Mouse (Mus musculus): ENCODE measurements around the gene Mtap. TPM values are rescaled to one million over a fixed set of nuclear protein-coding genes. Genes with fewer than 3 reads are reported as not detected.
A peak's percentile ranks its signal among the peaks of the same experiment; 100 is the strongest.

Mtap gene
- polyA plus RNA-seq, 1 experiment from 2014 or later: 91.1 TPM

DNA sequence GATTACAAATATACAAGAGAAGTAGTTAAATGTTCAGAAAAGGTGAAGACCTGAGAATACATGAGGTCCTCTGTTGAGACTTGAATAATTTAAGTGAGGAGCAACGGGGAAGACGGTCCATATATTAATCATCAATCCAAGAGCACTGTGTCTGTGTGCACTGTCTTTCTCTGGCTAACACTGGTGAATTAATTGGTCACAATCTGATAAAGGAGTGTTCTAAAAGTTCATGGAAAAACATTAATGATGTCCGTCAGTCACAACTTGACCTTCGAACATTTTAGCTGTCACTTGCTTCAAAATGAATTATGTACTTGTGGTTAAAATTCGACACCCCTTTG is 8.0 kb upstream of the Mtap start:
- H3K27ac ChIP-seq (ENCODE audit: low read depth, low read length): no peak overlapping the region
- no peaks in the 10 kb centered on the region for H3K36me3 ChIP-seq (ENCODE audit: control insufficient read depth, insufficient read depth, low read length)
- H3K4me1 ChIP-seq (ENCODE audit: control insufficient read depth, insufficient read depth, low read length): no peaks in the 10 kb centered on the region
- H3K4me2 ChIP-seq: no peak overlapping the region
- H3K4me3 ChIP-seq (ENCODE audit: low read depth, low read length): no peak overlapping the region
- H3K9me3 ChIP-seq (ENCODE audit: control insufficient read depth, low read length): no peaks in the 10 kb centered on the region
- ATAC-seq (ENCODE audit: low FRiP score) (peak; percentile 14; the same call in 1 of the 2 replicates), DNase-seq (ENCODE audit: low spot score, missing footprints) (no peak)
- no peak overlapping the region for H3K9ac ChIP-seq (ENCODE audit: low read length)
- no peaks in the 10 kb centered on the region for H3K27me3 ChIP-seq (ENCODE audit: control insufficient read depth, insufficient read depth, low read length)
- 80% methylated on average over 5 of the region's 5 CpGs for WGBS

DNA sequence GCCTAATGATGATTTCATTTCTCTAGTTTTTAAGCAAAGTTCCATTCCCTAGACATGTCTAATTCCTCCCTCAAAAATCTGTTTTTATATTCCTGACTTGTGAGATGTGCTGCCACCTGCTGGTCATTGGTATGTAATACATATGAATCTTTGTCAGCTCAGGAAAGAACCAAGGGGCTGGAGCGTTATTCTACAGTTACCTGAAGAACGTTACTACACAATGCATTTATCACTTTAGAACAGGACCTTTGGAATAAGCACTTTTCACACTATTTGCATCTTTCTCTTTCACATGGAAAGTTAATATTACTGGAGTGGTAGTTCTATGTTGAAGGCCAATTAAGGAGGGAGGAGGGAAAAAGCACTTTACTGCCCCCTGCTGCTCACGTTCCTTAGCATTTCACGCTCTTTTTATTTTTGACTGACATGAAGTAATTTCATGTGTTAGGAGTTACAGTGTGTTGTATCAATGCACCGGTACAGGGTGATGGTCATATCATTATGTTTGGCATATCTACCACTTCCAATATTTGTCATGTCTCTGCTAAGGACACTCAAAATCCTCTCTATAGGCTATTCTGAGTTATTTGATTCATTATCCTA is 7.5 kb upstream of the Mtap start:
- H3K4me3 ChIP-seq (ENCODE audit: low read depth, low read length): no peak overlapping the region
- ATAC-seq (ENCODE audit: low FRiP score) (peak; percentile 61; the same call in 1 of the 2 replicates), DNase-seq (ENCODE audit: low spot score, missing footprints) (peak; percentile 97)
- H3K4me2 ChIP-seq: no peak overlapping the region
- no peaks in the 10 kb centered on the region for H3K4me1 ChIP-seq (ENCODE audit: control insufficient read depth, insufficient read depth, low read length)
- no peaks in the 10 kb centered on the region for H3K27me3 ChIP-seq (ENCODE audit: control insufficient read depth, insufficient read depth, low read length)
- H3K27ac ChIP-seq (ENCODE audit: low read depth, low read length): no peak overlapping the region
- H3K36me3 ChIP-seq (ENCODE audit: control insufficient read depth, insufficient read depth, low read length): no peaks in the 10 kb centered on the region
- H3K9ac ChIP-seq (ENCODE audit: low read length): no peak overlapping the region
- 5% methylated on average over 5 of the region's 5 CpGs for WGBS
- H3K9me3 ChIP-seq (ENCODE audit: control insufficient read depth, low read length): no peaks in the 10 kb centered on the region

DNA sequence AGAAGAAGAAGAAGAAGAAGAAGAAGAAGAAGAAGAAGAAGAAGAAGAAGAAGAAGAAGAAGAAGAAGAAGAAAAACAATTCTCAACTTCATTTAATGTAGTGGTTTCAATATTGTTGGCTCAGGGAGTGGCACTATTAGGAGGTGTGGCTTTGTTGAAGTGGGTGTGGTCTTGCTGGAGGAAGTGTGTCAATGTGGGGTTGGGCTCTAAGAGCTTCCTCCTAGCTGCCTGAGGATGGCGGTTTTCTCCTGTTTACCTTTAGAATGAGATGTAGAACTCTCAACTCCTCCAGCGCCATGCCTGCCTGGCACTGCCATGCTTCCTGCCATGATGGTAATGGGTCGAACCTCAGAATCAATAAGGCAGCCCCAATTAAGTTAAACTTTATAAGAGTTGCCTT is 5.1 kb upstream of the Mtap start:
- no peak for ATAC-seq (ENCODE audit: low FRiP score)

DNA sequence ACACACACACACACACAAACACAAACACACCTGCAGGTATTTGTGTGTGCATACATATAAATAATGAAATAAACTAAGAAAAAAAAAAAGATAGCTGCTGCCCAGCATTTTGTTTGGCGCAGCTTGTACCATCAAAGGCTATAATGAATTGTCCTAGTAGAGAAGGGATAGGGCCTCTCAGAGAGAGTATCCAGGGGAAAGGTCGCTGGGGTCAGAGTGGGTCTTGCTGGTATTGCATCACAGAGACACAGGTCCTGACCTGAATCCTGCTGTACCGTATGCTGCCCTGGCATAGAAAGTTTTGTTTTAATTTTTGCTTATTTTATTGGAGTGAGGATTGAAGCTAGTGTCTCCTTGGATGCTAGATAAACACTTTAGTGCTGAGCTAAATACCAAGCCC is 566 bp upstream of the Mtap start:
- 29% methylated on average over 3 of the region's 3 CpGs for WGBS
- Histone ChIP-seq H3K27me3 (ENCODE audit: control insufficient read depth, insufficient read depth, low read length) (no peaks in the 10 kb centered on the region), H3K9me3 (ENCODE audit: control insufficient read depth, low read length) (no peaks in the 10 kb centered on the region), H3K9ac (ENCODE audit: low read length) (no peak overlapping the region), H3K27ac (ENCODE audit: low read depth, low read length) (no peak overlapping the region), H3K4me2 (peak overlapping the region; percentile 78), H3K4me1 (ENCODE audit: control insufficient read depth, insufficient read depth, low read length) (peaks cover 3% of the 10 kb centered on the region; the same call in 1 of the 2 replicates), H3K4me3 (ENCODE audit: low read depth, low read length) (no peak overlapping the region), H3K36me3 (ENCODE audit: control insufficient read depth, insufficient read depth, low read length) (no peaks in the 10 kb centered on the region)
- DNase-seq (ENCODE audit: low spot score, missing footprints) (no peak), ATAC-seq (ENCODE audit: low FRiP score) (no peak)

More for the DNA sequence above, 5.1 kb upstream of the Mtap start:
- WGBS: 72% methylated on average over 3 of the region's 3 CpGs
- no peaks in the 10 kb centered on the region for H3K9me3 ChIP-seq (ENCODE audit: control insufficient read depth, low read length)
- no peaks in the 10 kb centered on the region for H3K27me3 ChIP-seq (ENCODE audit: control insufficient read depth, insufficient read depth, low read length)
- DNase-seq (ENCODE audit: low spot score, missing footprints): no peak
- H3K4me3 ChIP-seq (ENCODE audit: low read depth, low read length): no peak overlapping the region
- no peak overlapping the region for H3K27ac ChIP-seq (ENCODE audit: low read depth, low read length)
- H3K36me3 ChIP-seq (ENCODE audit: control insufficient read depth, insufficient read depth, low read length): no peaks in the 10 kb centered on the region
- no peak overlapping the region for H3K9ac ChIP-seq (ENCODE audit: low read length)
- H3K4me2 ChIP-seq: no peak overlapping the region
- H3K4me1 ChIP-seq (ENCODE audit: control insufficient read depth, insufficient read depth, low read length): no peaks in the 10 kb centered on the region

DNA sequence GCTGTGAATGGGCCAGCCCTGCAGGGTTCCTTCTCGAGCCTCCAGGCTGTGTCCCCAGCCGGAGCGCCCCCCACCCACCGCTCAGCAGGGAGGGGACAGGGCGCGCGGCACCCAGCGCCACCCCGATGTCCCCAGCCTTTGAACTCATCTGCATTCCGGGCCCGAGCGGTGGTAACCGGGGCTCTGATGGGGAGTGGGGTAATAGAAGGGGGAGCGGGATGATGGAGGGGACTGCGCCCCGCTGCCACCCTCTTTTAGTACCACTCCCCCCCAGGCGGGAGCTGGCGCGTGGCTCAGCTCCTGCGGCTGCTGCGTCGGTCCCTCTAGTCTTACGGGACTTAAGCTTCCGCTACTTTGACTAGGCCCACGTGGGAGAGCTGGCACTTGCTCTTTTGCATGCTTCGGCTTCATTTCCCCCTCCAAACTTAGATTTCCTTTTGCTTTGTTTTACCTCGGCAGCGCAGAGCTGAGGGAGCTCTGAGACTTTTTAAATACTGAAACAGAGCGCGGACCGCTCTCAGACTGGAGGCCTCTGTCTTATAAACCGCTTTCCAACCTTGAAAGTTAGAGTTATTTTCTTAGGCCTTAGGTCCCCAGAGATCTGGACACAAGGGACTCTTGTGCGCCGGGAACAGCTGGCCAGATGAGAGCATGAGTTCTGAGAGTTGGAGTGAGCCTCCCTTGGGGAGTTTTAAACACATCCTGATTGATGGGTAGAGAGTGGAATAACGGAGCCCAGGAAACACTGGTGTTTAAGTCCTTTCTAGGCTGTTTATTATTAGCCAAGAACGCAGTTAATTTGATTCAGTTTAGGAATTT is 829 bp downstream of the Mtap start:
- H3K9me3 ChIP-seq (ENCODE audit: control insufficient read depth, low read length): no peaks in the 10 kb centered on the region
- DNase-seq (ENCODE audit: low spot score, missing footprints) (peak; percentile 95), ATAC-seq (ENCODE audit: low FRiP score) (no peak; the same call in none of the 2 replicates)
- H3K36me3 ChIP-seq (ENCODE audit: control insufficient read depth, insufficient read depth, low read length): no peaks in the 10 kb centered on the region
- H3K4me3 ChIP-seq (ENCODE audit: low read depth, low read length): peak overlapping the region; percentile 89
- H3K4me2 ChIP-seq: peak overlapping the region; percentile 78
- H3K4me1 ChIP-seq (ENCODE audit: control insufficient read depth, insufficient read depth, low read length): peaks cover 3% of the 10 kb centered on the region; the same call in 1 of the 2 replicates
- peak overlapping the region; percentile 57; the same call in 1 of the 2 replicates for H3K27ac ChIP-seq (ENCODE audit: low read depth, low read length)
- peak overlapping the region; percentile 90 for H3K9ac ChIP-seq (ENCODE audit: low read length)
- no peaks in the 10 kb centered on the region for H3K27me3 ChIP-seq (ENCODE audit: control insufficient read depth, insufficient read depth, low read length)
- 1% methylated on average over 36 of the region's 36 CpGs for WGBS

DNA sequence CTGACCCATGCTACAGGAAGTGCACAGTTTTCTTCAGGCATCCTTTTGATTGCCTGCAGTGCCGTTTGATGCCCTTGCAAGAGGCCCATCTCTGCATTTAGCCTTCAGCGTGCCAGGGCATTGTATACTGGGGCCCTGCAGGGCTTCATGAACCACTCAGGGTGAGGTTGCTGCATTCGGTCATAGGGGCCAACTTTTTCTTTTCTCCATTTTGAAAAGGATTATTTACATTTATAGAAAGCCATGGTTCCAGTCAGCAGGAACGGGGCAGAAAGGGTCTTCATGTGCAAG is 1.4 kb downstream of the Mtap start:
- Histone ChIP-seq H3K9me3 (ENCODE audit: control insufficient read depth, low read length) (no peaks in the 10 kb centered on the region), H3K27ac (ENCODE audit: low read depth, low read length) (no peak overlapping the region), H3K4me2 (peak overlapping the region; percentile 78), H3K9ac (ENCODE audit: low read length) (peak overlapping the region; percentile 90), H3K4me3 (ENCODE audit: low read depth, low read length) (peak overlapping the region; percentile 89), H3K27me3 (ENCODE audit: control insufficient read depth, insufficient read depth, low read length) (no peaks in the 10 kb centered on the region), H3K36me3 (ENCODE audit: control insufficient read depth, insufficient read depth, low read length) (no peaks in the 10 kb centered on the region), H3K4me1 (ENCODE audit: control insufficient read depth, insufficient read depth, low read length) (peaks cover 3% of the 10 kb centered on the region; the same call in 1 of the 2 replicates)
- DNase-seq (ENCODE audit: low spot score, missing footprints) (no peak), ATAC-seq (ENCODE audit: low FRiP score) (no peak)
- WGBS: 11% methylated on average over 4 of the region's 4 CpGs

DNA sequence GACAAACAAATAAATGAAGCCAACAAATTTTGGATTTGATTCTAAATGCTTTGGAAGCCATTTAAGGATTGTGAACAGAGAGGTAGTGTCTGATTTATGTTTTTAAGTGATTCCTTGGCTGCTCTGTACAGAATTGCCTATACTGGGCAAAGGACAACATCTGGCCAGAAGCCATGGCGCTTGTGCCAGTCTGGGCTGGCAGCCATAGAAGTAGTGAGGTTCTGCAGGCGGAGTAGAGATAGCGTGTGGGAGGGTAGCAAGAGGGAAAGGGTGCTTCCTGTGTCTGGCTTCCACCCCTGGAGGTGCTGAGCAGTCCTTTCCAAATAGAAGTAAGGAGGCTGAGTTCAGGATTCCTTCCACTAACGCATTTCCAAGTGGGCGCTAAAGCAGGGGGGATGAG is 3.9 kb downstream of the Mtap start:
- WGBS: 86% methylated on average over 5 of the region's 5 CpGs
- H3K4me2 ChIP-seq: no peak overlapping the region
- H3K9ac ChIP-seq (ENCODE audit: low read length): no peak overlapping the region
- H3K4me1 ChIP-seq (ENCODE audit: control insufficient read depth, insufficient read depth, low read length): peaks cover 3% of the 10 kb centered on the region; the same call in 1 of the 2 replicates
- no peaks in the 10 kb centered on the region for H3K27me3 ChIP-seq (ENCODE audit: control insufficient read depth, insufficient read depth, low read length)
- H3K4me3 ChIP-seq (ENCODE audit: low read depth, low read length): no peak overlapping the region
- ATAC-seq (ENCODE audit: low FRiP score) (no peak), DNase-seq (ENCODE audit: low spot score, missing footprints) (no peak)
- no peaks in the 10 kb centered on the region for H3K36me3 ChIP-seq (ENCODE audit: control insufficient read depth, insufficient read depth, low read length)
- no peak overlapping the region for H3K27ac ChIP-seq (ENCODE audit: low read depth, low read length)
- H3K9me3 ChIP-seq (ENCODE audit: control insufficient read depth, low read length): no peaks in the 10 kb centered on the region

DNA sequence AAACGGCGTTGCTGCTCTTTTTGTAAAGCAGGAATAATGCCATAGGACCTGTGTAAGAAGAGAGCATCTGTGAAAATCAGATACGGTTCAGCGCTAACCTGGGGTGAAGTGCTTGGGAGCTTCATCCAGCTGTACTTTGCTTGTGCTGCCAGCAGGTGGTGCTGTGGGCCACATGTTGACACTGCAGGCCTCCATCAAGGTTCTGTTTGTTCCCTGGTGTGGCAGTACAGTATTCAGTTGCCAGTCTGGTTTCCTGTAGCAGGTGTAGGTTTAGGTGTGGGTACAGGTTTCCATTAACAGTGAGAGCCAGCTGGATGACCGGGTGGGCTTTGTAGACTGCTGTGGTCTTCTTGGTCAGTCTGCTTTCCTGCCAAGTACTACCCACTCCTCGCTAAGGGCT is 8.5 kb downstream of the Mtap start:
- H3K27ac ChIP-seq (ENCODE audit: low read depth, low read length): no peak overlapping the region
- H3K36me3 ChIP-seq (ENCODE audit: control insufficient read depth, insufficient read depth, low read length): peaks cover 6% of the 10 kb centered on the region
- no peak overlapping the region for H3K4me2 ChIP-seq
- no peaks in the 10 kb centered on the region for H3K4me1 ChIP-seq (ENCODE audit: control insufficient read depth, insufficient read depth, low read length)
- H3K9ac ChIP-seq (ENCODE audit: low read length): no peak overlapping the region
- H3K9me3 ChIP-seq (ENCODE audit: control insufficient read depth, low read length): no peaks in the 10 kb centered on the region
- DNase-seq (ENCODE audit: low spot score, missing footprints): peak; percentile 96
- H3K4me3 ChIP-seq (ENCODE audit: low read depth, low read length): no peak overlapping the region
- no peaks in the 10 kb centered on the region for H3K27me3 ChIP-seq (ENCODE audit: control insufficient read depth, insufficient read depth, low read length)
- 55% methylated on average over 6 of the region's 6 CpGs for WGBS
- peak; percentile 77 for ATAC-seq (ENCODE audit: low FRiP score)

DNA sequence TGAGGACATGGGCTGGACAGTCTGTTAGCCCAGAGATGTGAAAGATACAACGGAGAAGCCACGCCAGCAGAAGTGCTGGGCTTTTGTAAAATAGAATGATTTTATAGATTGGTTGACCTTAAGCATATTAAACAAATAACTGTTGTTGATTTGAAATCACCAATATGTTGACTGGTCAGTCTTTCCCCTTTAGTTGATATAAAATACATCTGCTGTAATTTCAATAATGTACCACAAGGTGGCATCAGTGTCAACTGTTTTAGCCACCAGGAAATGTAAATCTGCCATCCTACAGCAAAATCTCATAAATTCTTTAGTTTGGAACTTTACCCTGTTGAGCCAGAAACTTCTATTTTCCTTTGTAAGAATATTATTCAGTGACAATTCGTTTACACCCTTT is 9.4 kb downstream of the Mtap start:
- 53% methylated on average over 3 of the region's 3 CpGs for WGBS
- Histone ChIP-seq H3K4me2 (no peak overlapping the region), H3K9ac (ENCODE audit: low read length) (no peak overlapping the region), H3K27ac (ENCODE audit: low read depth, low read length) (no peak overlapping the region), H3K36me3 (ENCODE audit: control insufficient read depth, insufficient read depth, low read length) (peaks cover 7% of the 10 kb centered on the region), H3K27me3 (ENCODE audit: control insufficient read depth, insufficient read depth, low read length) (no peaks in the 10 kb centered on the region), H3K4me1 (ENCODE audit: control insufficient read depth, insufficient read depth, low read length) (no peaks in the 10 kb centered on the region), H3K9me3 (ENCODE audit: control insufficient read depth, low read length) (no peaks in the 10 kb centered on the region), H3K4me3 (ENCODE audit: low read depth, low read length) (no peak overlapping the region)
- ATAC-seq (ENCODE audit: low FRiP score) (no peak), DNase-seq (ENCODE audit: low spot score, missing footprints) (peak; percentile 95)

All from midbrain, embryonic 11.5 days (tissue).